Mouse (Mus musculus) hindbrain, postnatal 0 days (tissue): ENCODE measurements at regions not wholly inside any gene's neighbourhood (a gene's known extent, or its start where the extent isn't known, plus 50 kb on each side); places are given as distances from the start of the nearest gene placed in this dataset.

Experiments
- ATAC-seq: fragments of 200-750 bp; cut with Nextera tagmentation; 2 replicates; pipeline ENCODE4 v1.8.0; 2017; ENCODE audit warnings: mild to moderate bottlenecking, moderate TSS enrichment, moderate library complexity
- DNase-seq: peaks from one replicate; pipeline ENCODE4 v3.0.0-alpha.2; 2015; ENCODE audit warnings: low spot score
- H3K27ac ChIP-seq: fragments of 300-500 bp; sonication (generic); 2 replicates; pipeline ENCODE4 v1.5.1; 2014; ENCODE audit warnings: mild to moderate bottlenecking
- H3K27me3 ChIP-seq: fragments of 300-500 bp; sonication (generic); 2 replicates; pipeline ENCODE4 v1.6.1; 2014; ENCODE audit warnings: low read length, mixed read lengths; ENCODE audit not compliant: insufficient read depth
- H3K36me3 ChIP-seq: fragments of 300-500 bp; sonication (generic); 2 replicates; pipeline ENCODE4 v1.6.1; 2014; ENCODE audit warnings: low read length, mixed read lengths; ENCODE audit not compliant: insufficient read depth
- H3K4me1 ChIP-seq: fragments of 300-500 bp; sonication (generic); 2 replicates; pipeline ENCODE4 v1.6.1; 2014; ENCODE audit warnings: antibody characterized with exemption, low read length, mixed read lengths; ENCODE audit not compliant: insufficient read depth
- H3K4me2 ChIP-seq: fragments of 300-500 bp; sonication (generic); 2 replicates; pipeline ENCODE4 v1.6.1; 2014; ENCODE audit warnings: low read depth, mild to moderate bottlenecking, low read length, moderate library complexity, mixed read lengths
- H3K4me3 ChIP-seq: fragments of 300-500 bp; sonication (generic); 2 replicates; pipeline ENCODE4 v1.5.1; 2014; ENCODE audit warnings: low read length
- H3K9ac ChIP-seq: fragments of 300-500 bp; sonication (generic); replicated peaks from 2 replicates; pipeline ENCODE4 v1.6.1; 2014; ENCODE audit warnings: mild to moderate bottlenecking, low read length, moderate library complexity, mixed read lengths
- H3K9me3 ChIP-seq: fragments of 300-500 bp; sonication (generic); 2 replicates; pipeline ENCODE4 v1.6.1; 2016; ENCODE audit warnings: low read length, mixed read lengths
- CTCF ChIP-seq: IDR thresholded peaks from 2 replicates; pipeline ENCODE4 v1.5.1; 2016; ENCODE audit warnings: antibody characterized with exemption, control low read depth, low read depth
- WGBS: fragments of 180-500 bp; shearing (Covaris S2); extraction: QIAGEN DNeasy Blood & Tissue Kit; methylation state at CpG from one replicate; pipeline ENCODE4 v1.1.7; 2014; 5-methylcytosine and 5-hydroxymethylcytosine counted together

GRCm38 (mm10) chr12:79962649-79963236 lies 150.1 kb downstream of the Zfp36l1 start:
- no peak overlapping the region for H3K4me2 ChIP-seq
- 96% methylated on average over 11 of the region's 11 CpGs for WGBS
- no peaks in the 10 kb centered on the region for H3K9me3 ChIP-seq
- ATAC-seq: no peak
- no peak overlapping the region for H3K4me3 ChIP-seq
- TF ChIP-seq CTCF: no peak
- H3K4me1 ChIP-seq: 0 out of 2 replicates have a peak, but pooled peaks cover 10% of the 10 kb centered on the region
- H3K36me3 ChIP-seq: no peaks in the 10 kb centered on the region
- no peak for DNase-seq
- H3K9ac ChIP-seq: no peak overlapping the region
- H3K27me3 ChIP-seq: no peaks in the 10 kb centered on the region
- H3K27ac ChIP-seq: no peak overlapping the region

GRCm38 (mm10) chr12:79961881-79962280 lies 150.9 kb downstream of the Zfp36l1 start:
- no peak for TF ChIP-seq CTCF
- no peak overlapping the region for H3K9ac ChIP-seq
- no peaks in the 10 kb centered on the region for H3K9me3 ChIP-seq
- whole genome bisulfite sequencing: 48% methylated on average over 4 of the region's 4 CpGs
- no peaks in the 10 kb centered on the region for H3K27me3 ChIP-seq
- ATAC-seq (0 out of 2 replicates have a peak, but pooled peaks have one; percentile 16), DNase-seq (no peak)
- no peak overlapping the region for H3K4me3 ChIP-seq
- H3K4me1 ChIP-seq: 0 out of 2 replicates have a peak, but pooled peaks cover 10% of the 10 kb centered on the region
- no peaks in the 10 kb centered on the region for H3K36me3 ChIP-seq
- H3K27ac ChIP-seq: no peak overlapping the region
- no peak overlapping the region for H3K4me2 ChIP-seq

GRCm38 (mm10) chr12:79961076-79961475 lies 151.7 kb downstream of the Zfp36l1 start:
- H3K27me3 ChIP-seq: no peaks in the 10 kb centered on the region
- H3K27ac ChIP-seq: no peak overlapping the region
- 93% methylated on average over 6 of the region's 6 CpGs for WGBS
- no peaks in the 10 kb centered on the region for H3K36me3 ChIP-seq
- H3K4me1 ChIP-seq: 0 out of 2 replicates have a peak, but pooled peaks cover 9% of the 10 kb centered on the region
- ATAC-seq: no peak
- no peak for TF ChIP-seq CTCF
- H3K9ac ChIP-seq: no peak overlapping the region
- H3K4me3 ChIP-seq: no peak overlapping the region
- no peak overlapping the region for H3K4me2 ChIP-seq
- H3K9me3 ChIP-seq: no peaks in the 10 kb centered on the region
- no peak for DNase-seq

- Histone ChIP-seq H3K4me3 (no peak overlapping the region), H3K36me3 (no peaks in the 10 kb centered on the region), H3K9ac (no peak overlapping the region), H3K4me2 (no peak overlapping the region), H3K27ac (no peak overlapping the region), H3K4me1 (0 out of 2 replicates have a peak, but pooled peaks cover 3% of the 10 kb centered on the region), H3K27me3 (no peaks in the 10 kb centered on the region), H3K9me3 (no peaks in the 10 kb centered on the region)
- no peak for DNase-seq
- ATAC-seq: no peak
- no peak for TF ChIP-seq CTCF
- WGBS: 81% methylated on average over 4 of the region's 4 CpGs
These were observed 152.4 kb downstream of the Zfp36l1 start for GRCm38 (mm10) chr12:79960446-79960845.

- Histone ChIP-seq H3K9me3 (no peaks in the 10 kb centered on the region), H3K27me3 (no peaks in the 10 kb centered on the region), H3K4me3 (no peak overlapping the region), H3K36me3 (no peaks in the 10 kb centered on the region), H3K27ac (no peak overlapping the region), H3K4me2 (no peak overlapping the region), H3K9ac (no peak overlapping the region), H3K4me1 (0 out of 2 replicates have a peak, but pooled peaks cover under 1% of the 10 kb centered on the region)
- no peak for TF ChIP-seq CTCF
- no peak for DNase-seq
- no peak for ATAC-seq
- 91% methylated on average over 14 of the region's 14 CpGs for WGBS
These were observed 153.1 kb downstream of the Zfp36l1 start for GRCm38 (mm10) chr12:79959540-79960305.

- TF ChIP-seq CTCF: no peak
- Histone ChIP-seq H3K36me3 (no peaks in the 10 kb centered on the region), H3K4me1 (no peaks in the 10 kb centered on the region), H3K9me3 (no peaks in the 10 kb centered on the region), H3K27ac (no peak overlapping the region), H3K4me2 (no peak overlapping the region), H3K4me3 (no peak overlapping the region), H3K27me3 (no peaks in the 10 kb centered on the region), H3K9ac (no peak overlapping the region)
- 76% methylated on average over 4 of the region's 4 CpGs for WGBS
- ATAC-seq (no peak), DNase-seq (no peak)
These were observed 155.6 kb downstream of the Zfp36l1 start for GRCm38 (mm10) chr12:79957211-79957610.

- H3K4me3 ChIP-seq: no peak overlapping the region
- TF ChIP-seq CTCF: no peak
- no peak overlapping the region for H3K27ac ChIP-seq
- no peak overlapping the region for H3K9ac ChIP-seq
- no peak overlapping the region for H3K4me2 ChIP-seq
- H3K36me3 ChIP-seq: no peaks in the 10 kb centered on the region
- ATAC-seq: no peak
- H3K27me3 ChIP-seq: no peaks in the 10 kb centered on the region
- no peaks in the 10 kb centered on the region for H3K9me3 ChIP-seq
- WGBS: 88% methylated on average over 6 of the region's 6 CpGs
- no peak for DNase-seq
- H3K4me1 ChIP-seq: no peaks in the 10 kb centered on the region
These were observed 156.5 kb downstream of the Zfp36l1 start for GRCm38 (mm10) chr12:79956351-79956750.
